Mouse (Mus musculus) testis, adult 2 months (tissue): ENCODE data around the gene Birc7. TPM values are rescaled to one million over a fixed set of nuclear protein-coding genes. Genes with fewer than 3 reads are reported as not detected.

Source experiments
- H3K27ac ChIP-seq: fragments of 200-500 bp; 2 replicates; pipeline ENCODE4 v1.5.1; 2012; ENCODE audit warnings: low read depth, low read length; ENCODE audit not compliant: control insufficient read depth, insufficient read depth
- H3K27me3 ChIP-seq: fragments of 200-500 bp; 2 replicates; pipeline ENCODE4 v1.6.1; 2012; ENCODE audit warnings: mild to moderate bottlenecking, low read length, moderate library complexity; ENCODE audit not compliant: control insufficient read depth, insufficient read depth
- H3K36me3 ChIP-seq: fragments of 200-500 bp; 2 replicates; pipeline ENCODE4 v1.6.1; 2012; ENCODE audit warnings: mild to moderate bottlenecking, low read length; ENCODE audit not compliant: control insufficient read depth, insufficient read depth
- H3K4me1 ChIP-seq: fragments of 200-500 bp; 2 replicates; pipeline ENCODE4 v1.6.1; 2012; ENCODE audit warnings: low read length; ENCODE audit not compliant: control insufficient read depth, insufficient read depth
- H3K4me3 ChIP-seq: fragments of 200-500 bp; 2 replicates; pipeline ENCODE4 v1.5.1; 2012; ENCODE audit warnings: low read depth, mild to moderate bottlenecking, low read length, moderate library complexity, mixed read lengths; ENCODE audit not compliant: control insufficient read depth
- CTCF ChIP-seq: fragments of 200-500 bp; IDR thresholded peaks from 2 replicates; pipeline ENCODE4 v1.5.1; 2012; ENCODE audit warnings: low read depth, mild to moderate bottlenecking, inconsistent platforms, low read length, moderate library complexity; ENCODE audit not compliant: control insufficient read depth, insufficient read depth, insufficient replicate concordance
- POLR2A ChIP-seq: fragments of 200-500 bp; IDR thresholded peaks from 2 replicates; pipeline ENCODE4 v1.6.1; 2012; ENCODE audit warnings: low read depth, mild to moderate bottlenecking, inconsistent platforms, low read length, moderate library complexity; ENCODE audit not compliant: control insufficient read depth
- polyA plus RNA-seq: library from polyadenylated mRNA; depleted of rRNA; stranded (reverse); fragments of >200 nt; gene quantifications from 2 replicates; pipeline ENCODE4 v1.2.3, GENCODE M21; 2012

Gene Birc7
- polyA plus RNA-seq, 1 experiment, result not detected

DNA sequence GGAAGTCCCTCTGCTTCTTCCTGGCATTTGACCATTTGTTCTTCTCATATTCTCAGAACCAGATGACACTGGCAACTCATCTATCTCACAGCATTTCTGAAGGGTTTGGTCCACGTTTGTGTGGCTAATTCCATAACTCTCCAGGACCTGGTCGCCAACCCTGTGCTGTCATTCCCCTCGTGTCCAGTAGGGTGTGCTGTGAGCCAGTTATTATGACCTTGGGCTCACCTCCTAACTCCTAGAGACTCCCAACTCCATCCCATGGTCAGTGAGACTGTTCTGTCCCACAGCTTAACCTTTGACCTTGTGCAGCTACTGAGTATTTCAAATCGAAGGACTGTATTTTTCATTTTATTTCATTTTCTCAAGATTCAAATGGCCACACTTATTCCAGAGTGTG is 3.6 kb upstream of the Birc7 start:
- Histone ChIP-seq H3K27ac (no peak overlapping the region), H3K27me3 (no peaks in the 10 kb centered on the region), H3K4me3 (no peak overlapping the region), H3K36me3 (no peaks in the 10 kb centered on the region), H3K4me1 (peaks cover 5% of the 10 kb centered on the region)
- TF ChIP-seq CTCF, result peak; percentile 91; the same call in 1 of the 2 replicates
- no peak for TF ChIP-seq POLR2A

DNA sequence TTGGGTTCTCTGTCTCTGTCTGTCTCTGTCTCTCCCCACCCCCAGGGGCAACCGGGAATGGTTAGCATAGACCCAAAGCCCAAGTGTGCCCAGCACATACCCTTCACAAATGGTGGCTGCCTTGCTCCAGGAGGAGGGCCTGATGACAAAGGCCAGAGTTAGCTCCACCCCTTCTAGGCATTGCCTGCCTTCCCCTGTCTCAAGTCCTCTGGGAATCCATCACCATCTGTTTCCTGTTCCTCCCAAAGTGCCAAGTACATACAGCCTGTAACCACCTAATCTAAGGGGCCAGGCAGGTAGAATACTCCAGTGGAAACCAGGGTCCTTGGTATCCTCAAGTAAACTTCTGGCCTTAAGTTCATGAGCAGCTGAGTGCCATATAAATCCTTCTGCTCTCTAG is 3.6 kb downstream of the Birc7 start:
- no peaks in the 10 kb centered on the region for H3K4me1 ChIP-seq
- no peaks in the 10 kb centered on the region for H3K27me3 ChIP-seq
- no peak overlapping the region for H3K27ac ChIP-seq
- H3K36me3 ChIP-seq, result no peaks in the 10 kb centered on the region
- H3K4me3 ChIP-seq, result no peak overlapping the region
- TF ChIP-seq POLR2A, result no peak
- no peak for TF ChIP-seq CTCF

- H3K4me3 ChIP-seq, result no peak overlapping the region
- H3K27me3 ChIP-seq, result no peaks in the 10 kb centered on the region
- no peak overlapping the region for H3K27ac ChIP-seq
- TF ChIP-seq CTCF (no peak), POLR2A (no peak)
- no peaks in the 10 kb centered on the region for H3K36me3 ChIP-seq
- no peaks in the 10 kb centered on the region; the same call in 1 of the 2 replicates for H3K4me1 ChIP-seq
These were observed 11.4 kb downstream of the Birc7 start for GRCm38 (mm10) chr2:180940187-180940586.

DNA sequence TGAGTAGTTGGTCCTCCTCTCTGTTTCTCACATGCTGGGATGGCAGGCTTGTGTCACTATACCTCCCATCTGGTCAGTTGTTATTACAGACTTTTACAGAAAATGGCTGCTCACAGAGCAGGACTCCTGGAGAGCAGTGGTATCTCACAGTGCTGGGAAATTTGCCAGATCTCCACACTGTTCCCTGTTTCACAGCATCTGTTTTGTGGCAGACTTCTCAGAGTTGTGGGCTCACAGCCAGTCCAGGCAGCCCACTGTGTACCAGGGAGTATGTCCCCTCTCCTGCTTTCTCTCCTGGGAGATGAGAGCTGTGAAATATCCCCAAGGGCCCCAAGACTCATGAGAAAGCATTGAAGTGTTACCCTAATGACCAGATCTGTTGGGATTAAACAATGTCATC is 13.0 kb downstream of the Birc7 start:
- H3K27me3 ChIP-seq, result no peaks in the 10 kb centered on the region
- peak overlapping the region; percentile 37 for H3K4me3 ChIP-seq
- no peaks in the 10 kb centered on the region for H3K36me3 ChIP-seq
- TF ChIP-seq CTCF (no peak), POLR2A (no peak)
- no peak overlapping the region for H3K27ac ChIP-seq
- no peaks in the 10 kb centered on the region; the same call in 1 of the 2 replicates for H3K4me1 ChIP-seq

DNA sequence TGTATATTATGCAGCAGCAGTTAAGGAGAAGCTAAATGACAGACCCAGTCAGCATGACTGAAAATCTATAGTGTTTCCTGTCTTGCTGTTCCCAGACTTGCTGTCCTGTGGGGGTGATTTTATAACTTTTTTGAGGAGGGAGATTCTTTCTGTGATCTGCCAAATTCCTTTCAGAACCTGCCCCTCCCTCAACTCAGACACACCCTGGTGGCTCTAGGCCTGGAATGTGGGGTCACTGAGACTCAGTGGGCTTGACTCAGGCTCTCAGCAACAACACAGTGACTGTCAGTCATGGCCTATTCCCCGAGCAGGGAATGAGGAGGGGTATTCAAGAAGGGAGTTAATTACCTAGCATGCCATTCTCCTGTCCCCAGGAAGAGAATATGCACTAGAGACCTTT is 21.1 kb downstream of the Birc7 start:
- no peak overlapping the region for H3K4me3 ChIP-seq
- no peaks in the 10 kb centered on the region for H3K36me3 ChIP-seq
- H3K27me3 ChIP-seq, result no peaks in the 10 kb centered on the region
- TF ChIP-seq CTCF, result no peak
- TF ChIP-seq POLR2A, result no peak
- no peak overlapping the region for H3K27ac ChIP-seq
- H3K4me1 ChIP-seq, result peaks cover 3% of the 10 kb centered on the region; the same call in 1 of the 2 replicates

DNA sequence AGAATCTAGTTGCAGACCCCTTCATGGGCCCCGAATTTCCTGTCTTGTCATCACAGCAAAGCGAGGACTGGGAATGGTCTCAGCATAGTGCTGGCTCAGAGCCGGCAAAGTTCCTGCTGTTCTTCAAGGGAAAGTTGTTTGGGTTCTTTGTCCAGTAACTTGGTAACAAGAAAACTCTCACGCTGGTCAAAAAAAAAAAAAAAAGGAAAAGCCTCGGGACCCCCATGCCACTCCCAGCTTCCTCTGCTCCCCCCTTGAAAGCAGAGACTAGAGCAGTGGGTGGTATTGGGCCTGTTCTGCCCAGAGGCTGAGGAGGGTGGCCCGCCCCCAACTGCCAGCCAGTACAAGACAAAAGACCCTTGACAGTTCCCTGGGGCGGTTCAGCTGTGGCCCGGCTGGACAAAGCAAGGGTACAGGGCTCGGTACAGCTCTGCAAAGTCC is 23.9 kb downstream of the Birc7 start:
- Histone ChIP-seq H3K36me3 (no peaks in the 10 kb centered on the region), H3K27me3 (no peaks in the 10 kb centered on the region), H3K27ac (no peak overlapping the region), H3K4me1 (peaks cover 4% of the 10 kb centered on the region; the same call in 1 of the 2 replicates), H3K4me3 (no peak overlapping the region)
- TF ChIP-seq POLR2A (no peak), CTCF (no peak)

DNA sequence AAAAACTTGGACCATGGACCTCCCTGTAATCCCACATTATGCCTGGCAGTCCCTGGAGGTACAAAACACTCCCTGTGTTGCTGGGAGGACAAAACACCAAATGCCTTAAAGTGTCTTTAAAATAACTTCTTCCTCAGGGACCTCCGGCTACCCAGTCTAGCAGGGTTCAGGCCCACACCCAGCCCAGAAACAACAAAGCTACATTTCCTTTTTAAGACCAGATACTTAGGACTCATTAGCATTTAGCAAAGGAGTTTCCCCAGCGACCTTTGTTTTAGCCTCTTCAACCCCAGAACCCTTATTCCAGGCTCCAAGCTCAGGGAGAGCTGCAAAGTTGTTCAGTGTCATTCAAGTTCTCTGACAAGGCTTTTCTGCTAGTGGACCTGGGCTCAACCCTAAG is 24.8 kb downstream of the Birc7 start:
- Histone ChIP-seq H3K4me3 (no peak overlapping the region), H3K27me3 (no peaks in the 10 kb centered on the region), H3K4me1 (peaks cover 4% of the 10 kb centered on the region; the same call in 1 of the 2 replicates), H3K27ac (no peak overlapping the region), H3K36me3 (no peaks in the 10 kb centered on the region)
- TF ChIP-seq CTCF (no peak), POLR2A (no peak)
